Mouse (Mus musculus) stomach, embryonic 16.5 days (tissue): ENCODE results near the gene Paox. TPM values are rescaled to one million over a fixed set of nuclear protein-coding genes. Genes with fewer than 3 reads are reported as not detected.
A peak's percentile ranks its signal among the peaks of the same experiment; 100 is the strongest.

Experiments used
- ATAC-seq: fragments of 200-750 bp; cut with Nextera tagmentation; 2 replicates; pipeline ENCODE4 v1.8.0; 2017; ENCODE audit warnings: moderate number of reproducible peaks, moderate TSS enrichment; ENCODE audit not compliant: insufficient read depth, low FRiP score
- H3K27ac ChIP-seq: fragments of 300-500 bp; sonication (generic); 2 replicates; pipeline ENCODE4 v1.5.1; 2014; ENCODE audit warnings: low read length
- H3K27me3 ChIP-seq: fragments of 300-500 bp; sonication (generic); 2 replicates; pipeline ENCODE4 v1.6.1; 2014; ENCODE audit warnings: low read length, control low read depth, mixed read lengths; ENCODE audit not compliant: control insufficient read depth, insufficient read depth
- H3K36me3 ChIP-seq: fragments of 300-500 bp; sonication (generic); 2 replicates; pipeline ENCODE4 v1.6.1; 2014; ENCODE audit warnings: low read length; ENCODE audit not compliant: control insufficient read depth, insufficient read depth
- H3K4me1 ChIP-seq: fragments of 300-500 bp; sonication (generic); 2 replicates; pipeline ENCODE4 v1.6.1; 2014; ENCODE audit warnings: low read length, control low read depth, mixed read lengths; ENCODE audit not compliant: control insufficient read depth, insufficient read depth
- H3K4me2 ChIP-seq: fragments of 300-500 bp; sonication (generic); 2 replicates; pipeline ENCODE4 v1.6.1; 2014; ENCODE audit warnings: low read depth, low read length, mixed read lengths
- H3K4me3 ChIP-seq: fragments of 300-500 bp; sonication (generic); replicated peaks from 2 replicates; pipeline ENCODE4 v1.5.1; 2014; ENCODE audit warnings: mild to moderate bottlenecking, low read length
- H3K9ac ChIP-seq: fragments of 300-500 bp; sonication (generic); 2 replicates; pipeline ENCODE4 v1.6.1; 2014; ENCODE audit warnings: low read length
- H3K9me3 ChIP-seq: fragments of 300-500 bp; sonication (generic); replicated peaks from 2 replicates; pipeline ENCODE4 v1.6.1; 2016; ENCODE audit warnings: low read length, control low read depth; ENCODE audit not compliant: control insufficient read depth
- WGBS: fragments of 180-500 bp; shearing (Covaris S2); extraction: QIAGEN DNeasy Blood & Tissue Kit; methylation state at CpG from one replicate; pipeline ENCODE4 v1.1.7; 2014; 5-methylcytosine and 5-hydroxymethylcytosine counted together
- polyA plus RNA-seq: library from polyadenylated mRNA; unstranded; fragments of >200 nt; fragmentation: Nextera tagmentation; extraction: Ambion mirVana; gene quantifications from 2 replicates; pipeline ENCODE4 v1.2.1, GENCODE M21; 2015

Paox gene
- polyA plus RNA-seq, 1 experiment from 2014 or later, result 31.4 TPM

DNA sequence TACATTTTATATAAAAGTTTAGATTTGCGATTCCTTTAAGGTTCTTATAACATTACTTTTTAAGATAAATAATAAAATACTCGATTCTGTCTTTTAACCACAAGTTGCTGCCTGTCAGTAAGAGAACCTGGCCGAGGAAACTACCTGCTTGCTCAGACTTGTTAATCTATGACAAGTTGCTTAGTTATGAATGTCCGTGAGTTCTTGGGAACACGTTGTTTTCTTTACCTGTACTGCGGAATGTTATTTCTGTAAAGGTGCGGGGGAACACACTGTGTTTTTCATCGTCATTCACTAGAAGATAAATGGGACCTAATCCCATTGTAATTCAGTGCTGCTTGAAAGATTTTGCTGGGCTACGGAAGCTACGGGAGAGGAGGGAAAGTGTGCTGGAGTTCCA, 25.0 kb upstream of the Paox start:
- H3K27me3 ChIP-seq, result no peaks in the 10 kb centered on the region
- no peaks in the 10 kb centered on the region for H3K9me3 ChIP-seq
- H3K4me1 ChIP-seq, result 0 out of 2 replicates have a peak, but pooled peaks cover 6% of the 10 kb centered on the region
- H3K9ac ChIP-seq, result no peak overlapping the region
- no peak for ATAC-seq
- peak overlapping the region; percentile 34; the same call in 1 of the 2 replicates for H3K27ac ChIP-seq
- H3K36me3 ChIP-seq, result no peaks in the 10 kb centered on the region
- no peak overlapping the region for H3K4me3 ChIP-seq
- H3K4me2 ChIP-seq, result no peak overlapping the region
- WGBS, result 63% methylated on average over 10 of the region's 10 CpGs

DNA sequence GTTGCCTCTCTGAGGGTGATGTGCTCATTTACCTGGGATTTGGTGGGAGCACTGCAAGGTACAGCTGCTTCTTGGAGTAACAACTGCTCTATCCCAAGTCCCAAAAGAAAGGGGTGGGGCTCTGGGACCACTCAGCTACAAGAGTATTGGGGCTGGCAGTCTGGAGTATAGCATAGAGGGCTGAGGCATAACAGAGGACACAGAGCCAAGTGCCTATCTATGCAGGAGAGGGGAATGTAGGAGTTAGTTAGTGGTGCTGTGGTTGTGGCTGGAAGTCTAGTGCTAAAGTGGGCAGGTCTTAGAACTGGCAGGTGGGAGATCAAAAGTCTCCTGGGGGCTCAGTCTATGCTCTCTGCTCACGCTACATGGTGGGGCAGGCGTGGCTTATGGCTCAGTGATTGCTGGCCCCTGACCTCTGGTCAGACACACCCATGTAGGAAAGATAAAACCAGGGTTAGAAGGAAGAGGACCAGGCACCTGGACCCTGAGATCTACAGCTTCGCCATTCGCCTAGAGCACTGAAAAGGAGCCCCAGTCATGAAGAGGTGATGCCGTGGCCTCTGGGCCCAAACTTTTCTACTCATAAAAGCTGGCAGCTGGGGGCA, 22.6 kb upstream of the Paox start, which contains the start of gene Prap1:
Gene Prap1 (plus strand): TSS at position 472 of the 605 bp plus-strand sequence.
- 0 out of 2 replicates have a peak, but pooled peaks cover 6% of the 10 kb centered on the region for H3K4me1 ChIP-seq
- peak within 1 kb of the TSS; percentile 18 for H3K4me3 ChIP-seq
- H3K36me3 ChIP-seq, result no peaks in the 10 kb centered on the region
- no peaks in the 10 kb centered on the region for H3K9me3 ChIP-seq
- ATAC-seq, result peak; percentile 45; the same call in 1 of the 2 replicates
- H3K27me3 ChIP-seq, result no peaks in the 10 kb centered on the region
- no peak within 1 kb of the TSS for H3K9ac ChIP-seq
- 59% methylated on average over 5 of the region's 5 CpGs for WGBS
- H3K27ac ChIP-seq, result no peak within 1 kb of the TSS
- H3K4me2 ChIP-seq, result no peak within 1 kb of the TSS

DNA sequence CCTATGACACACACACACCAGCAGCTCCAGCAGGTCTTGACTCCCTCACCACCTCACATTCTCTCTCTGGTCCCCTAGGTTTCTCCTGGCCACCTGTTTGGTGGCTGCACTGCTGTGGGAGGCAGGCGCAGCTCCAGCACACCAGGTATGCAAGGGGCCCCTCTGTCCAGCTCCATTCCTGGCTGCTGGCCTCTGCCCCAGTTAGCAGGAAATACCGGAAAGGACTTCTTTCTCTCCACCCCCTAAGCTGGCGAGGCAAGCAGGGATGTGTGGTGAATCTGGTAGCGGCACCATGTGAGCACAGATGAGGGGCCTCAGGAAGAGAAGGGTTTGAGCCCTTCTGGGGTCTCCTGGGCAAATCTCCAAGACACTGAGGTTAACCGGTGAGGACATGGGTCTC, 20.6 kb upstream of the Paox start:
- Histone ChIP-seq H3K27me3 (no peaks in the 10 kb centered on the region), H3K36me3 (no peaks in the 10 kb centered on the region), H3K9ac (peak overlapping the region; percentile 32; the same call in 1 of the 2 replicates), H3K9me3 (no peaks in the 10 kb centered on the region), H3K4me3 (no peak overlapping the region), H3K4me1 (0 out of 2 replicates have a peak, but pooled peaks cover 6% of the 10 kb centered on the region), H3K27ac (no peak overlapping the region), H3K4me2 (no peak overlapping the region)
- ATAC-seq, result peak; percentile 65
- 45% methylated on average over 5 of the region's 5 CpGs for WGBS

DNA sequence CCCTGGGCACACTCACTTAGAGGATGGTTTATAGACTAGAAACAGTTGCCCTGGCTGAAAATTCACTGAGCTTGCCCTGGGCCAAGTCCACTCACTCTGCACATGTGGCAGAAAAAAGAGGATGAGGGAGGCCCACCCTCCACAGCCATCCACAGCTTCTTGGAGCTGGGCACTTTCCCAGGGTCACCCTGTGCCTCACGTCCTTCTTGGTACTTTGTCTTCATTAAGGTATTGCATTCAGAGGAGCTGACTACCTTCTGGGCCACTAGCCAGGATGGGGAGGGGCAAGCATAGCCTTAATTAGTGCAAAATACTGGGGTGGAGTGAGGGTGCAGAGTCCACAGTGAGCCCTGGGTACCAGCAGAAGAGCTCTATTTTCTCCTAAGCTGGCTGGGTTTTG, 20.0 kb upstream of the Paox start:
- Histone ChIP-seq H3K36me3 (no peaks in the 10 kb centered on the region), H3K9ac (no peak overlapping the region), H3K4me2 (no peak overlapping the region), H3K4me3 (no peak overlapping the region), H3K4me1 (0 out of 2 replicates have a peak, but pooled peaks cover 6% of the 10 kb centered on the region), H3K9me3 (no peaks in the 10 kb centered on the region), H3K27me3 (no peaks in the 10 kb centered on the region), H3K27ac (no peak overlapping the region)
- ATAC-seq, result no peak
- WGBS, result 22% methylated on average over 1 of the region's 1 CpGs

DNA sequence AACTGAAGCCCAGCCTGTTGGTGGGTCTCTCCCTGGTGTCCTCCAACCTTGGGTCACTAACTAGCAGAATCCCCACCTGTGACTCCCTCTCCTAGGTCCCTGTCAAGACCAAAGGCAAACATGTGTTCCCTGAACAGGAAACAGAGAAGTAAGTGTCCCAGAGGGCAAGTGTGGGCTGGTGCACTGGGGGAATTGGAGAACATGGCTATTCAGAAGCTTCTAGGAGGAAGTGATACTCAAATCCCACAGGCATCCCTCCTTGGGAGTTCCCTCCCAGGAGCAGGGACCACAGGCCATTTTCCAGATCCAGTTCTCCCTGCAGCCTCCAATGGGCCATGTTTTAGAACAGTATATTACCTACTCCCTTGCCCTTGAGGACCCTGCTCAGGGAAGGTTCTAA, 19.5 kb upstream of the Paox start:
- no peak overlapping the region for H3K4me2 ChIP-seq
- 0 out of 2 replicates have a peak, but pooled peaks cover 6% of the 10 kb centered on the region for H3K4me1 ChIP-seq
- no peaks in the 10 kb centered on the region for H3K9me3 ChIP-seq
- ATAC-seq, result no peak
- no peaks in the 10 kb centered on the region for H3K36me3 ChIP-seq
- no peak overlapping the region for H3K9ac ChIP-seq
- H3K27ac ChIP-seq, result no peak overlapping the region
- no peaks in the 10 kb centered on the region for H3K27me3 ChIP-seq
- no peak overlapping the region for H3K4me3 ChIP-seq

DNA sequence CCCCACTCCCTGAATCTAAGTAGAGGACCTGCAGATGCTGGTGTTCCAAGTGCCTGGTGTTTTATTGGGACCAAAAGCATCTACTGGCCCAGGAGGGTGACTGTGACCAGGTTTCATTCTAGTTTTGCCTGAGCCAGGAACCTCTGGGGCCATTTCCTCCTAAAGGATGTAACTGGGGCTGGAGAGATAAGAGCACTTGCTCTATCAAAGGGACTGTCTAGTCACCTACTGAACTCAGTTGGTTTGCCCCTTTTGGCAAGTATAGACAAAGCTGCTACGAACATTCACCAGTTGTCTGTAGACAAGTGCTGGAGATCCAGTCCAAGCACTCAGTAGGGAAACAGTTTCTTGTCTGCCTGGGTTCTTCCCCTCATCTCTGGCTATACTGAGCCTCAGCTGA, 17.1 kb upstream of the Paox start:
- no peak overlapping the region for H3K4me2 ChIP-seq
- no peak overlapping the region for H3K9ac ChIP-seq
- peaks cover 10% of the 10 kb centered on the region; the same call in 1 of the 2 replicates for H3K4me1 ChIP-seq
- H3K27ac ChIP-seq, result no peak overlapping the region
- H3K4me3 ChIP-seq, result no peak overlapping the region
- H3K9me3 ChIP-seq, result no peaks in the 10 kb centered on the region
- 90% methylated on average over 1 of the region's 1 CpGs for WGBS
- H3K27me3 ChIP-seq, result no peaks in the 10 kb centered on the region
- H3K36me3 ChIP-seq, result no peaks in the 10 kb centered on the region
- no peak for ATAC-seq

DNA sequence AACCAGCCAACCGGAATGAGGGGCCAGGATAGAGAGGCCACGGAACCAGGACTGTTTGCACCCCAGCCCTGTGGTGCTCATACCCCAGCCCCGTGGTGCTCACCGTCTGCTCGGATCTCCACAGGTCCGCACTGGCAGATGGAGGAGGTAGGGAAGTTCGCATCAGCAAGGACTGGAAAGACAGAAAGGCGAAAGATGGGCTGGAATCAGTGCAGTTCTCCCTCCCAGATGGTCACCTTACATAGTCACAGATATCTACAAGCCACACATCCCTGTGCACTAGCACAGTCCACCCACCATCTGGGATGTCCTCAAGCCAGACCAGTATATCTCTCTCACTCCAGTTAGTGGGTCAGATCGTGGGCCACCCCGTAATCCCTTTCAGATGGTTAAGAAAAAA, 14.1 kb upstream of the Paox start:
- Histone ChIP-seq H3K27ac (no peak overlapping the region; the same call in 1 of the 2 replicates), H3K9ac (peak overlapping the region; percentile 74), H3K4me3 (peak overlapping the region; percentile 51), H3K27me3 (no peaks in the 10 kb centered on the region), H3K36me3 (no peaks in the 10 kb centered on the region; the same call in 1 of the 2 replicates), H3K4me1 (peaks cover 4% of the 10 kb centered on the region; the same call in 1 of the 2 replicates), H3K4me2 (peak overlapping the region; percentile 78), H3K9me3 (no peaks in the 10 kb centered on the region)
- ATAC-seq, result no peak
- WGBS, result 80% methylated on average over 10 of the region's 10 CpGs

DNA sequence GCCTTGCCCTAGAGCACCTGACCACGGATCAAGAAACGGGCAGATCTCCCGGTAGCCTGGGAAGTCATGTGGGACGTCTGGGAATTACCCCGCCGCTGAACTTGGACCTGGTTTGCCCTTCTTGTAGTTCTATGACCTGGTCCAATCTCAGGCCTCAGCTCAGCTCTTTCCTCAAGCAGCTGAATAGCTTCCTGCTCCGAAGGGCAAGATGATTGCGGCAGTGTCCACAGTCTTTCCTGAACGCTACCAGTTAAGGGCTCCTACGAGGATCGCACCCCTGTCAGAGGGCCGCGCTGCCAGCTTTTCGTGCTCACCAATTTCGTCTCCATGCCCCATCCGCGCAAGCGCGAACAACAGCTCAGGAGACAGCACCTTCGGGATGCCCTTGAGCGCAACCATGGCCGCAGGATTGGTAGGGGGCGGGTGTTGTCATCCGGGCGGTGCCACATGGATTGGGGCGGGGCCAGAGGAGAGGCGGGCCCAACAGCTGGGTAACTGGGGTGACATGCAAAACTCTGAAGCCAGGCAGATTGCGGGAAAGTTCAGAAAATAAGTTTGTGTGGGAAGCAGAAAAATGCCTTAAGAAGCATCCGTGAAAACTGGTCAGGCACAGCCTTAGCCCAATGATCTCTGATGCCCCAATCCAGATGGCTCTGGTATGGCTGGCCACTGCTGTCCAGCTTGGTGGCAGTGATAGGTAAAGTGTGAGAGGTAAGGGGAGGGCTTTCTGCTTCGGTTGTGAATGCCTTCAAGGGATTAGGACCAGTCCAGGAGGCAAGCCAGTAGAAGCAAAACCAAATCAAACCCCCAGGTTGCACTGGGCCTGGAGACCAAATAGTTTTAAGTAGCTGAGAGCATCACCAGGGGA, 13.4 kb upstream of the Paox start, which contains the start of gene Fuom:
Gene Fuom (minus strand): TSS at position 449 of the 868 bp plus-strand sequence.
- Histone ChIP-seq H3K27ac (peak within 1 kb of the TSS; percentile 20; the same call in 1 of the 2 replicates), H3K27me3 (no peaks in the 10 kb centered on the region), H3K4me3 (peak within 1 kb of the TSS; percentile 51), H3K4me2 (peak within 1 kb of the TSS; percentile 78), H3K4me1 (peaks cover 4% of the 10 kb centered on the region; the same call in 1 of the 2 replicates), H3K9ac (peak within 1 kb of the TSS; percentile 74), H3K36me3 (no peaks in the 10 kb centered on the region; the same call in 1 of the 2 replicates), H3K9me3 (no peaks in the 10 kb centered on the region)
- 2% methylated on average over 30 of the region's 30 CpGs for WGBS
- peak; percentile 90 for ATAC-seq

DNA sequence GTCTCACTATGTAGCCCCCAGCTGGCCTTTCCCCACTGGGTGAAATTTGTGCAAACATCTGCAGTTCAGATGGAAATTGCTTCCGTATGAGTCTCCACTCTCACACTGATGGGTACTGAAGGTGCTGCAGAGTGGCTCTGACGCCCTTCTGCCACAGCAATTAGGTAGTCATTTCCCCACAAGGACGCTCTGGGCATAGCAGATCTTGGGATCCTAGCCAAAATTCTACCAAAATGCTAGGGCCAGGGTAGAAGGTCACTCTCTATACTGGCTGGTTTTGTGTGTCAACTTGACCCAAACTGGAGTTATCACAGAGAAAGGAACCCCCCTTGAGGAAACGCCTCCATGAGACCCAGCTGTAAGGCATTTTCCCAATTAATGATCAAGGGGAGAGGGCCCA, 11.6 kb upstream of the Paox start:
- H3K36me3 ChIP-seq, result peaks cover 5% of the 10 kb centered on the region
- 78% methylated on average over 4 of the region's 4 CpGs for WGBS
- peaks cover 4% of the 10 kb centered on the region; the same call in 1 of the 2 replicates for H3K4me1 ChIP-seq
- H3K9me3 ChIP-seq, result no peaks in the 10 kb centered on the region
- no peak overlapping the region for H3K27ac ChIP-seq
- no peak overlapping the region for H3K9ac ChIP-seq
- H3K4me2 ChIP-seq, result no peak overlapping the region
- no peak overlapping the region for H3K4me3 ChIP-seq
- ATAC-seq, result no peak
- no peaks in the 10 kb centered on the region for H3K27me3 ChIP-seq
